Mouse (Mus musculus) frontal cortex, adult (tissue): Measurements from ENCODE around the gene Adh4.
"Not testable (repeated sequence)": the region's sequence is repeated elsewhere in the genome, so short reads cannot be mapped to it uniquely, and the experiment has no call there.

Experiments
- ATAC-seq: cut with Nextera tagmentation; 2 replicates; pipeline ENCODE4 v1.9.2; 2017; ENCODE audit warnings: mild to moderate bottlenecking, moderate library complexity, mixed read lengths; ENCODE audit not compliant: low TSS enrichment

The Adh4 gene

DNA sequence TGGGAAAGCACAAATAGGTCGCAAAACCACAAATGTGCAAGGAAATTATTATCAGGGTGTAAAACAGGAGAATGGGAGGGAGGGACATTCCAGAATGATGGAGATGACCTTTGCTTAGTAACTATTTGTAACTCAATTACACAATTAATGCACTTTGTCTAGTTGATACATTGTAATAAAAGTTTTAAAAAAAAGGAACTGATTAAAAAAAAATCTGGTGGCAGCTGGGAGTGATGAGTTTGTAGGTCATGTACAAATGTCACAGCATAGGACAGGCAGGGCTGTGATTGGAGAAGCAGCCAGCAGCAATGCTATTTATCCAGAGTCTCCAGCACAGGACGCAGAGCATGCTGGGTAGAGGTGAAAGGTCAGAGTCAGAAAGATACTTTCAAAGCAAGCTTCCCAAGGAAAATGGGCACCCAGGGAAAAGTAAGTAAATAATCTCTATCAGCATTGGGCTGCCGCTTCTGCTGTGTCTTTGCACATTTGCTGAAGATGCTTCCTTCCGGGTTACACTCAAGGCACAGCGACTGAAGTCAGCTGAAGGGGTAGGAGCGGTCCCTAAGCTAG lies at the start of gene Adh4:
Gene Adh4, plus strand, starts transcription at position 346 of the 570 bp plus-strand sequence.
- no peak for ATAC-seq

- ATAC-seq: no peak
Observed at GRCm38 (mm10) chr3:138366181-138366580, 49.1 kb upstream of the Adh4 start.

DNA sequence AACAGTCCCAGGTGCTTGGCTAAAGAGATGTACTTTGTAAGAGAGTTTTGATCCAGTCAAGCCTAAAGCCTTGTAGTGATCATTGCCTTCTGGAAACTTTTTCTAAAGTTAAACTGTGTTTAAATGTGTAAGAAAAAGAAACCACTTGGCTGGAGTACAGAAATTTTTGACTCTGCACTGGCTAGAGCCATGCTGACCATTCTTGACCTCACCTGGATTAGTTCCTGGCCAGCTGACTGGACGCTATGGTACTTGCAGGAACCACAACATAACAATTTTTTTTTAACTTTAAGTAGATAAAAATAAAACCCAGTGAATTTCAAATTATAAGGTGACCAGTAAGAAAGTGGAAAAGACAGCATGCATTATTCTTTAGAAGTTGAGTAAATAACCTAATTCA lies 45.7 kb upstream of the Adh4 start:
- ATAC-seq: no peak

GRCm38 (mm10) chr3:138370289-138370688 lies 45.0 kb upstream of the Adh4 start:
- ATAC-seq: not testable (repeated sequence)

DNA sequence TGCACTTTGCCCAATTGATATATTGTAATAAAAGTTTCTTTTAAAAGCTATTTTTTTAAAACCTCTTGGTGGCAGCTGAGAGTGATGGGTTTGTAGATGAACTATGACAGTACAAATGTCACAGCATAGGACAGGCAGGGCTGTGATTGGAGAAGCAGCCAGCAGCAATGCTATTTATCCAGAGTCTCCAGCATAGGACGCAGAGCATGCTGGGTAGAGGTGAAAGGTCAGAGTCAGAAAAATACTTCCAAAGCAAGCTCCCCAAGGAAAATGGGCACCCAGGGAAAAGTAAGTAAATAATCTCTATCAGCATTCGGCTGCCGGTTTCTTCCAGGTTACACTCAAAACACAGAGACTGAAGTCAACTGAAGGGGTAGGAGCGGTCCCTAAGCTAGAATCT lies 41.3 kb upstream of the Adh4 start:
- no peak for ATAC-seq

DNA sequence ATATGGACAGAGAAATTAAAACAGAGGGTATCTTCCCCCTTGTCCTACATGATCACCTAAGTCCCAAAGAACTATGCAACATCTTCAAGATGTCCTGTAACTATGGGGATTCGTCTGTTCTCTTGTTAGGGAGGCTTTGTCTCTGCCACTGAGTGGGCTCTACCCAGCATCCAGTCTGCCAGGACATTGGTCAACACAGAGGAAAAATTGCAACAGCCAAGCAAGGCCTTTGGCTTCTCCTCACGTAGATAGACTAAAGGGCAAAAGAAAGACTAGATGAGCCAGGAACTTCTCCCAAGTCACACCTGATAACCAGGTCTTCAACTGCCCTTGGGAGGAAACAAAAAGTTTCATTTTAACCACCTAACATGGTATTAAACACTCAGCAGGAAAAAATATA lies 40.1 kb upstream of the Adh4 start:
- ATAC-seq: no peak

- ATAC-seq: no peak
Observed at GRCm38 (mm10) chr3:138381133-138381532, 34.1 kb upstream of the Adh4 start.

- no peak for ATAC-seq
Observed at GRCm38 (mm10) chr3:138387155-138387554, 28.1 kb upstream of the Adh4 start.

DNA sequence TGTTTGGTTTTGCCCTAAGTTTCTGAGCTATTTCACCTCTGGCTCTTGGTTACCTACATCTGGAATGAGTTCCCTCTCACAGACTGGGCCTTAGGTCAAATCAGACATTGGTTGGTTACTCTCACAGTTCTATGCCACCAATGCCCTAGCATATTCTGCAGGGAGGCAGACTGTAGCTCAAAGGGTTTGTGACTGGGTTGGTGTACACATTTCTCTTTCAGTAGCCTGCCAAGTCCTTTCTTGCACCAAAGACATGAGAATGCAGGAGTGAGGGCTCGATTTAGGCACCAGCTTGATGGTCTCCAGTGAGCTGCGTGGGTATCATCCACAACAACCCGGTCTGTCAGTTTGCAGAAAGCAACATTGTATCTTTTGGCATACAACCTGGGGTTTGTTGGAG lies 10.4 kb upstream of the Adh4 start:
- ATAC-seq: no peak

DNA sequence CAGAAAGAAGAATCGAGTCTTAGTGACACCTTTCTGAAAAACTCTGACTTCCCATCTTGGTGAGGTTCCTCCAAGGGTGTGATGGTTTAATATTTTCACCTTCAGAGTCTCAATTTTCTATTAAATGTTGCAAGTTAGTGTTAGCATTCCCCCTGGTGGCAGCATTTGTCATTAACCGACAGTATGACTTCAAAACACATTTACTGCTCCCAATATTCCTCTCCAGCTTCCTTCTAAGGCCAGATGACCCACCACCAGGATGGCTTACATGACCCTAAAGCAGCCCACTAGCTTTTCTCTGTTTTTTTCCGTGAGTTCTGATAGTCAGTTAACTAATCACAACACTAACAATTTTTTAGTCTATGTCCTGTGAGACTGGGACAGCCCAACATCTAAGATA lies 9.9 kb upstream of the Adh4 start:
- ATAC-seq: peak; percentile 70

DNA sequence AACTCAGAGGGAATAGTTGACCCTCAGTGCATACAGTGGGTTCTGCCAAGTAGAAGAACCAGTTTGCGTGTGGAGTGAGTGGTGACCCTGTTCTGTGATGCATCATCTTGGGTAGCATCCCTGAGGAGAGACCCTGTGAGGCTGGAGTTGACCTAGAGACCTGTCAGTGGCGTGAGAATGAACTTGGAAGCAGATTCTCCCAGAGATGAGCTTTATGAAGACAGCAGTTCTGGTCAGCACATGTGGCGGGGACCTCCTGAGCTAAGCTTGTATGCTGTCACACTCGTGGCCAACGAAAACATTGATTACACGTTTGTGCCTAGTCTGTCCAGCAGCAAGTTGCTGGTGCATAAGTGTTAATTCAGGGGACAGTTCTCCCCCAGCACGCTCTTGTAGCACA lies 9.4 kb upstream of the Adh4 start:
- ATAC-seq: no peak

- ATAC-seq: no peak
Observed at GRCm38 (mm10) chr3:138407920-138408319, 7.3 kb upstream of the Adh4 start.

DNA sequence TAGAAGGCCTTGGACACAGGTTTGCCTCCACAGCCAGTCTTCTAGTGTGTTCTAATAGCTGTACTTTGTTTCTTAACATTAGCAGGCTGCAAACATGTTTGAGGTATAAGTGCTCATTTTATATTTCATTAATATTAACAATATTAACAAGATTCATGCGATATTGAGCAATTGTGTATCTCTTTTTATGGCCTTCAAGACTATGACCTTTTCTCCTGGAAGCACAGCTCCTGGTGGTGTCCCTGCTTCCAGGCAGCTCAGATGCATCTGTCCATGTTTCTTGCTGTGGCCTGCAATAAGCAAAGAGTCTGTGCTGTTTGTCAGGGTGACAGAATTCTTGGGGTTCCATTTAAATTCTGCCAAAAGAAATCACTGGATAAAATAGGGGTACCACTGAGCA lies 5.7 kb upstream of the Adh4 start:
- ATAC-seq: no peak

- ATAC-seq: no peak
Observed at GRCm38 (mm10) chr3:138410211-138410610, 5.1 kb upstream of the Adh4 start.

GRCm38 (mm10) chr3:138419369-138419768 lies 4.1 kb downstream of the Adh4 start:
- ATAC-seq: no peak

DNA sequence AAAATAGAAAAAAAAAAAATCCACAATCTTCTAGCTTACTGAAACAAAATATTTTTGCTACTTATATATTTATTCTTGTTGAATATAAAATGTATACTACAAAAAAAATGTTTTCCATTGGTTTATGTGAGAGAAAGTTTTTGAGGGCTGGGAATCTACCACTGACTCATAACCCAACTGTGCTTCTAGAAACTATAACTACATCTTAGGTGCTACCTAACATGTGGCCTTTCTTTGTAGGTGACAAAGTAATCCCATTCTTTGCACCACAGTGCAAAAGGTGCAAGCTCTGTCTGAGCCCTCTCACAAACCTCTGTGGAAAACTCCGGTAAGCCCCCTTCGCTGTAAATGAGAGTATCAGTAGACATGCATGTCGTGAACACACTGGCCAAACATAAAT lies 5.1 kb downstream of the Adh4 start:
- no peak for ATAC-seq

GRCm38 (mm10) chr3:138423664-138424063 lies 8.4 kb downstream of the Adh4 start:
- ATAC-seq: no peak

DNA sequence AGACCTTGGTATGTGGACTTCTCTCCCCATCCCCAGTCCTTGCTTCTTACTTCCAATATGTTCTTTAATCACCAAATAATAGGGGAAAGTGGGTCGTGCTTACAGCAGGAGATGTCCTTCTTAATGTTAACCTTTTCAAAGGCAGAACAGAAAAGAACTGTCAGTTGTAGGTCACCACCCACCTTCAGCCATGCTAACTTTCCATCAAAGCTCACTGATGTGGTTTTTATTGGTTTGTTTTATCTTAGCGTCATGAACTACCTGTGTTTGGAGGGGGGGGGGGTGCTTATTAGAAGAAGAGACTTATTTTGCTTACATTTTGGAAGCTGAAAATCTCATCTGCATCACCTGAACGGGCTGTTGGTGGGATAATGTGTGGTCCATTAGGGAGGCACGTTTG lies 9.0 kb downstream of the Adh4 start:
- ATAC-seq: no peak

GRCm38 (mm10) chr3:138430360-138430976 lies 15.2 kb downstream of the Adh4 start:
- ATAC-seq: no peak

- ATAC-seq: peak; percentile 87
Observed at GRCm38 (mm10) chr3:138431835-138432234, 16.6 kb downstream of the Adh4 start.

- ATAC-seq: no peak
Observed at GRCm38 (mm10) chr3:138438716-138439115, 23.4 kb downstream of the Adh4 start.

- no peak for ATAC-seq
Observed at GRCm38 (mm10) chr3:138442203-138442602, 26.9 kb downstream of the Adh4 start.

GRCm38 (mm10) chr3:138442612-138443464 lies 27.6 kb downstream of the Adh4 start, which contains the start of gene Adh5:
Adh5 (plus strand) TSS chr3:138443093.
- ATAC-seq: peak; percentile 94
